Mouse (Mus musculus) lung, adult 2 months (tissue): ENCODE data around the gene Socs4. TPM values are rescaled to one million over a fixed set of nuclear protein-coding genes. Genes with fewer than 3 reads are reported as not detected.

Experiments
- DNase-seq: peaks from one replicate; pipeline ENCODE4 v3.0.0; 2022
- H3K4me1 ChIP-seq: fragments of 200-500 bp; 2 replicates; pipeline ENCODE4 v1.6.1; 2011; ENCODE audit warnings: low read length; ENCODE audit not compliant: control insufficient read depth, insufficient read depth
- H3K4me3 ChIP-seq: fragments of 200-500 bp; replicated peaks from 2 replicates; pipeline ENCODE3; 2011; ENCODE audit warnings: low read depth, mild to moderate bottlenecking, control low read depth, low read length; ENCODE audit errors: extremely low read depth
- CTCF ChIP-seq: fragments of 200-500 bp; IDR thresholded peaks from 2 replicates; pipeline ENCODE4 v1.5.1; 2011; ENCODE audit warnings: mild to moderate bottlenecking, low read length, control low read depth; ENCODE audit not compliant: insufficient read depth
- POLR2A ChIP-seq: fragments of 200-500 bp; IDR thresholded peaks from 2 replicates; pipeline ENCODE4 v1.6.1; 2011; ENCODE audit warnings: low read depth, mild to moderate bottlenecking, control low read depth, low read length, borderline replicate concordance; ENCODE audit errors: extremely low read depth
- WGBS: fragments of 180-500 bp; shearing (Covaris S2); methylation state at CpG from one replicate; pipeline ENCODE4 v1.1.7; 2018; 5-methylcytosine and 5-hydroxymethylcytosine counted together
- polyA plus RNA-seq: library from polyadenylated mRNA; depleted of rRNA; stranded (reverse); fragments of >200 nt; gene quantifications from 2 replicates; pipeline ENCODE4 v1.2.3, GENCODE M21; 2012; rRNA removed

Socs4 gene
- polyA plus RNA-seq, 1 experiment: 4.6 TPM

DNA sequence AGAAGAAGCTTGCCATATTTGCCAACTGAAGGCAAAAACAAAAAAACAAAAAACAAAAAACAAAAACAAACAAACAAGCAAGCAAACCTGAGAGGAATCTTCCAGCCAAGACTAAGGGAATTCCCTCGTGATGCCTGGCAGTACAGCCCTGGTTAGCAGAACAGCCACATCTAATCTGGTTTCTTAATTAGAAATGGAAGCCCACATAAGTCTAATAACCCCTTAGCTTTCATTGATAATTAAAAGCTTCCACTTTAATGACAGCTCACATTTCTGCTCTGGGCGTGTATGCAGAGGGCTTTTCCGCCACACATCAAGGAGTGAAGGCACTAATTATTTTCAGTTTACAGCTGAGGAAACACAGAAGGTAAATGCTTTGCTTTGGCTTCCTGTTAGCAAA, 58.6 kb downstream of the Socs4 start:
- no peak overlapping the region for H3K4me3 ChIP-seq
- no peaks in the 10 kb centered on the region for H3K4me1 ChIP-seq
- no peak for DNase-seq
- WGBS: 75% methylated on average over 3 of the region's 3 CpGs
- no peak for TF ChIP-seq CTCF
- no peak for TF ChIP-seq POLR2A

DNA sequence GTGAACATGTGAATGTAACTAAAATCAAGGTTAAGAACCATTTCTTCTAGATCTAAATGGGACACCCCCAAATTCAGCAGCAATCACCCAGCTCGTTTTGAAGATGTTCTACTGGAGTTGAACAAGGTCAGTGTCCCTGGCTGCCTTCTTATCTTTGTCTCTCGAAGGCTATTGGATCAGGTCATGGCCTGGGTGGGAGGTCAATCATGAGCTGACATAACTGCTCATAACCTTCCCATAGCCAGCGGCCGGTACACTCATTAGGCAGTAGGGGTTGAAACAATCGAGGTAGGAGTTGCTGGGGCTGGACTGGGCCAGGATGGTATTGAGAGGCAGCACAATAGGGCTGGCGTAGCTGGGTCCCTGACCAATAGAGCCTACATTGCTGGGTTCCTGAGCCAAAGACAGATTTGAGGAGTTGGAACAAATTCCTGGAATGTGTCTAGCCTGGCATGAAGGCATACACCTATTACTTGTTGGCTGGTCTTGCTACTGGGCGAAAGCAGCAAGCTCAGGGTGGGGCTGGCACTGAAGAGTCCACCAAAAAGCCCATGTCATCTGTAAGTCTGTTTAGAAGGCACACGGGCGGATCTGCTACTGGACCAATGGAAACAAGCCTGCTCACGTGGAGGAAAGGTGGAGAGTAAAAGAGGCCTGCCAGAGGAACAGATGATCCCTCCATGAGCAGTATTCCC, 63.6 kb downstream of the Socs4 start:
- Histone ChIP-seq H3K4me1 (no peaks in the 10 kb centered on the region), H3K4me3 (no peak overlapping the region)
- no peak for TF ChIP-seq CTCF
- TF ChIP-seq POLR2A: no peak
- DNase-seq: no peak
- 79% methylated on average over 10 of the region's 10 CpGs for WGBS

DNA sequence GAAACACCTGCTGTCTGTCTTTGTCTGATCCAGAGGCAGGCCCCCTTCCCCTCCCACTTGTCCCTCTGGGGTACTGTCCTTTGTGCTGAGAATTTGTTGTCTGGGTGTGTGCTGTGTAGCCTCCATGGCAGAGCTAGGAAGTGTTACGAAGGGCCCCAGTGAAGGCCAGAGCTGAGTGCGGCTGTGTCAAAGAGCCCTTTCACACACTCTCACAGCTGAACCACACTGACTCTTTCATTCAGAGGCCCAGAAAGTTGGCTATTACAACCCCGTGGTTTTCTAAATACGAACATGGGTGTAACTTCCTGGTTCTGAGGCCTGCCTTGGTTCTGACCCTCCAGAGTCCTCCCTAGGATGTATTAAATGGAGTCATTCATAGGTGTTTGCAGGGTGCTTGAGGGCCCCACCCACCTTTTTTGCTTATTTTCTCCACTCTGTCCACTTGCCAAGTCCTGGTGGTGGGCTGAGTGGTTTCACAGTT, 65.1 kb downstream of the Socs4 start:
- Histone ChIP-seq H3K4me1 (no peaks in the 10 kb centered on the region), H3K4me3 (no peak overlapping the region)
- WGBS: 62% methylated on average over 4 of the region's 4 CpGs
- no peak for TF ChIP-seq CTCF
- TF ChIP-seq POLR2A: no peak
- no peak for DNase-seq

Other genes with a start within 250 kb of the Socs4 start
- gene Gch1, start 87.5 kb upstream of the Socs4 start, polyA plus RNA-seq: 9.9 and 11.3 TPM in 2 replicates
- gene Wdhd1, start 74 bp upstream of the Socs4 start, polyA plus RNA-seq: 0.68 and 0.78 TPM in 2 replicates
- gene Mapk1ip1l, start 21.3 kb downstream of the Socs4 start, polyA plus RNA-seq: 27.9 and 41.8 TPM in 2 replicates
- 276 and 279 TPM in 2 replicates for gene Lgals3, start 90.8 kb downstream of the Socs4 start, polyA plus RNA-seq
- gene Dlgap5, start 141.5 kb downstream of the Socs4 start, polyA plus RNA-seq: 0.48 and 1.1 TPM in 2 replicates
- gene Fbxo34, start 173.5 kb downstream of the Socs4 start, polyA plus RNA-seq: 9.9 and 10.9 TPM in 2 replicates